Mouse (Mus musculus) fibroblast of lung, adult 2 months (primary cell): Measurements from ENCODE around the gene Coq2.

Experiments used
- DNase-seq: peaks from one replicate; pipeline ENCODE4 v3.0.0-alpha.2; 2011; ENCODE audit warnings: low read depth

The Coq2 gene

DNA sequence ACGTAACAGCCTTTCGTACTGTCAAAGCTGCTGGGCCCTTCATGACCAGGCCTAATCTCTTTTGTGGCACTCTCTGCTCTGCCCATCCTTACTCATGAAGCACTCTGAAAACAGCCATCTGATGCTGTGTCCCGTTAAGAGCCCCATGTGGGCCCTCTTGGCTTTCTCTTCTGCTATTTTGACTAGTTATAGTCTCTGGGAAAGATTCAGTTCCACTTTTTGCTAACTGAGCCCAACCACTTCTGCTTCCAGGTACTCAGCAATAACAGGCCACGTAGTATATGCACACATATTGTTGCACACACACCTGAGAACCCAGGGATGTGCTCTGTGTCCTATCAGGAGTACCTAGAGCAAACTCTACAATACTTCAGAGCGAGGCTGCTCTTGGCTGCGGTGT, 11.9 kb downstream of the Coq2 start:
- DNase-seq = no peak

DNA sequence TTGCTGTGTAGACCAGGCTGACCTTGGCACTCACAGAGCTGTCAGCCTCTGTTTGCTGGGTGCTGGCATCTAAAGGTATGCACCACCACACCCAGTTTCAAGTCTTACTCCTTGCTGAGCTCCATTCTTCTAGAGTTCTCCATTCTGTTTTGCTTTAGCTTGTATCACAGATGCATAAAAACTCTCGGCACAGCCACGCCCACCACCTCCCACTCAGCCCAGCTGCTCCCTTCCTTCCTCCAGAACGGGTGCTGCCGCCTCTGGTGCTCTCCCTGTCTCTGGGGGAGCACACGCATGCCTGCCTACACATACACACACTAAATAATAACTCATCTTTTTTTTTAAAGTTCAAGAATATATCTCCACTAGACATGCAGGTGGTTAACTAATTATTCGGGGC, 16.5 kb downstream of the Coq2 start:
- DNase-seq = no peak

DNA sequence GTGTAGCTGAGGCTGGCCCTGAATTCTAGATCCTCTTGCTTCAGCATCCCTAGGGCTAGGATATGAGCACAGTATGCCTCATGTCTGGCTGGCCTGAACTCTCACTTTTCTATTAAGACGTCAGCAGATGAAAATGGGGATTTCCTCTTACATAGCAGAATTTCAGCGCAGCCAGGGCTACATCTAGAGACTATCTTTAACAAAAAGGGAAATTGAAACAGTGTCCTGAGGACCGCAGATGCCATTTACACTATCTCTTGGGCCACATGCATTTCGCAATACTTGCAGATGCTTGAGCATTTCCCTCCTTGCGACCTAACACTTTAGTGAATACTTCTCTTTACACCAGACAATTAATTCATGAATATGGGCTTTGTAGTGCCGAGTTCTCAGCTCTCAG, 18.6 kb downstream of the Coq2 start:
- DNase-seq = no peak

DNA sequence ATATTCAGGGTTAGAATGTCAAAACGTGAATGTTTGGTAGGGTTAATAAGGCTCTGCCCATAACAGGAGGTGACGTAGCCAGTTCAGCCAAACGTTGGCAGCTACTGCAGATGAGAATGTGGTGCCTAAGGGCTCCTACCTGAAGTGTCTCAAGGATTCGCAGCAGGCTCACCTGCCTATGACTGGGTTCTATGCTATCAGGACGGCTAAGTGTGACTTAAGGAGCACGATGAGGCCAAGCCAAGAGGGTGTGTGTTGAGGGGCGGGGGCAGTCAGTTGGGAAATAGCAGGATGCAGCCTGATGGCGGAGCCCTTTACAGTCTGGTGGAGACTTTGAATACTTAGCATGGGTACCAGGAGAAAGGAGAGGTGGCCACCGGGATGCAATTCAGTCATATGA, 22.6 kb downstream of the Coq2 start:
- DNase-seq = no peak

DNA sequence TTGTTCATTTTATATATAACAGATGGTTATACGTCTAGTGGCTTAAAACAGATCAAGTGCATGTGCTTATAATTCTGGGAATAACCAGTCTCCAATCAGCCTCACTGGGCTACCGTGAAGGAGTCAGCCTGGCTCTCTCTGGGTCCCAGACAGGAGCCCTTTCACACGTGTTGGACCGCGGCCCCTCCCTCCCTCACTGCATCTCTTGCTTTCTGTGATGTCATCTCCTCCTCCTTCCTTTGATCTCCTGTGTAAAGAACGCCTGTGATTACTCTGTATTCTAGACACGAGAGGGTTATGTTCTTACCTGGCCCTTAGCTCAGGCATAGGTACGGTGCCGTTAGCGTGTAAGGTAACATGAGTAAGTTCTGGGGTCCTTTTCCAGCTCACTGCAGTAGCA, 23.5 kb downstream of the Coq2 start:
- DNase-seq = no peak

DNA sequence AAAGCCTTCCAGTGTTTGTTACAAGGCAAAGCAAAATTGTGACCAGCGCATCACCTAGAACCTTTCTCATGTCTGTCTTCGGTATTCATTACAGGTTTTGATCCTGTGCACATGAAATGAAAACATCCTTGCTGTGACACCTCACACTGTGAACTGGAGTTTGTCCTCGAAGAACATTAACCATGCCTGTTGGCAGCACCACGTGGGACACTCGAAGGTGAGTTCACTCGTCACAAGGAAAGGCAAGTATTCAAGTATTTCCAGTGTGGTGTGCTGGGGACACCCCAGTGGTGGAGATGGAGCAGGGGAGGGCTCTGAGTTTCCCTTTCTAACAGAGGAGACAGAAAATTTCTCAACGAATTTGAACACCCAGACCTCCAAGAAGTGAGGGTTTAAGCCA, 24.0 kb downstream of the Coq2 start:
- DNase-seq = no peak

DNA sequence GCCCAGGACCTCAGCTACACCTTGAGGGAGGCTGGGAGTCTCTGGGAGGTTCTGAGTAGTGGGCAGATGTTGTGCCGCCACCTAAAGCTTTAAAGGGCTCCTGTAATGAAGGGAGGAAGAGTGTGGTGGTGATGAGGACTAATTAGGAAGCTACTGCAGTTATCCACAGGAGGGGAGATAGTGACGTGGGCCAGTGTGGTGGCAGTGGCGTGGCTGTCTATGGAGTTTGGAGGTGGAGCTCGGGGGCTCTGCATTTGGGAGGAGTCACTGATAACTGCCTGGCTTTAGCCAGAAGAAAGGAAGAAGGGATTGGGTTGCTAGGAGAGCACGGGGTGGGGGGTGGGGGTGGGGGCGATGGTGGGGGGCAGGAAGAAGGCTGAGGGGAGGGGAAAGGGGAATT, 26.4 kb downstream of the Coq2 start:
- DNase-seq = no peak

DNA sequence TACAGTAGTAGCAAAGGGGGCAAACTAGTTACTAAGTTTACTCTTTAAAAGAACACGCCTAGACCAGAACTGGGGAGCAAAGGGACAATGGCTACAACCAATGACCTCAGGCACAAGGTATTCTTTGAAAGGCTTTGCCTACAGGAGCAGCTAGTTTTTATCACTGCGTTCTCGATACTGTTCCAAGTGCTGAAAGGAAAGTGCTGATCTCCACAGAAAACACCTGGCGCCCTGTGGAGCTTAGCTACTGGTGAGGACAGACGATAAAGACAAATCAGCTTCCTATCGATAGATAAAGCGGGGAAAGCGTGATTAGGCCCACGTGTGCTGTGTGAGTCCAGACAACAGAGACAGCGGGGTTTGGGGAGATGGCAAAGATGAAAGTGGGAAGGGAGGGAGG, 26.9 kb downstream of the Coq2 start:
- no peak for DNase-seq

DNA sequence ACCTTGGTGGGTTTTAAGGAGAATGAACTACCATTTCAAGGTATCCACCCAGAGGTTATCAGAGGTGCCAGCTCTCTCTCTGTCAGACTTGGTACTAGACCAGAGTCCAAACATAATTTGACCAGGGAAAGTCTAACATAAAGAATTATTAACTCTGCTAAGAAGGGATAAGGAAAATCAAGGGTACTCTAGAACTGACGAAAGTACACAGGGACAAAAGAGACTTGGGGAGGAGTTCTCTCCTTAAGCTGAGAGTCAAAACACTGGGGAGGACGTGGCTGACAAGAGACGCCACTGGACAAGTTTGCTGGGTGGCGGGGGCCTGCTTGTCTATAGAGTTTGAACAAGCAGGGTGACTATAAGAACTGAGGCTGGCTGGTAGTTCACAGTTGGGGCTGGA, 28.4 kb downstream of the Coq2 start:
- no peak for DNase-seq

DNA sequence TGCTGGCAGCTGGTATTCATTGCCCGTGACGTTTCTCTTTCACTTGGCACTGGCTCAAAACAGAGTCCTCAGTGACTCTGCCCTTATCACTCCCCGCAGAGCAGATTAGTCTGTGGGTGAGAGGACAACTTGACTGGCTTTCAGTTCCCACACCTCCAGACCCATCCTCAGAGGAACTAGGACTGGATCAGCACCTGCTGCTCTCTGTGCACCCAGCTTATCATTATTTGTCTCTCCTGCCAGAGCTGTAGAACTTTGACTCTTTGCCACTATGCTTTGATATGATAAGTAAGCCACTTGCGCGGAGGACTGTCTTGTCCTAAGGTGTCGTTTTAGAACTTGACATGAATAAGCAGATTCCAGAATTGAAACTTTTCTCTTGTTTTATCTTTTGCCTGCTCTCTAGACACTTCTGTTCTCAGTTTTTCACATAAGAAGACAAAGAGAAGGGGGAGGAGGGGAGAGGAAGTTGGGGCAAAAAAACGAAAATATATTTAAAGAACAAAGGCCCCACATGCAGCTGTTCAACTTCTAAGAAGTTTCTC, 30.9 kb downstream of the Coq2 start:
- no peak for DNase-seq

DNA sequence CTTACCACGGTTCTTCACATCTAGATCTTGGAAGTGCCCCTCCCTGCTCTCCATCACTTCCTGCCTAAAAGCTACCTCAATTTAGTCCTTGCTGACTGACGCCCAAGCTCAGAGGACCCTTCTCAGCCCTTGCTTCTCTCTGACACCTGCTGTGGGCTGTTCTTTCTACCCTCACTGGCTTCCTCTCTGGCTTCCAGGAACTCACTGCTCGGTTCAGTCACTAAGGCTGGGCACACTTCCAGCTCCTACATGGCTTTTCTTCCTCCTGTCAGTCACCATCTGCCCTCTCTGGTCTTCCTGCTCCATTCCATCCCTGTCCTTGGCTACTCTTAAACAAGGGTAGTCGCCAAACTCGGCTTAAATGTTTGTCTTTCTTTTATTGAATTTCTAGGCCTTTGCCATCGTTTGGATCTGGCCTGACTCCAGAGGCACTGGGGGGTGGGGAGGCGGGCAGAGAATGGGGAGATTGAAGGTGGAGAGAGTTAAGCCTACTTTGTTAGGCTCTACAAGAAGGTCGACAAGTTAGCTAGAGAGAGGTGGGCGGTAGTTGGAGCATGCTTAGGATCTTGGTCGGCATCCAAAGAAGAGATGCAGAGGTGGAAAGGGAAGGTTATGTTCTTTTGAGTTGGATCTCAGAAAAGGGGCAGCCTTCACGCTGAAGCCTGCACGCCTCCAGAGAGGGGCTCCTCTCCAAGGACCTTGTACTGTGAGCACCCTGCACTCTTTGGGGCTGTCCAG, 31.5 kb downstream of the Coq2 start:
- no peak for DNase-seq

DNA sequence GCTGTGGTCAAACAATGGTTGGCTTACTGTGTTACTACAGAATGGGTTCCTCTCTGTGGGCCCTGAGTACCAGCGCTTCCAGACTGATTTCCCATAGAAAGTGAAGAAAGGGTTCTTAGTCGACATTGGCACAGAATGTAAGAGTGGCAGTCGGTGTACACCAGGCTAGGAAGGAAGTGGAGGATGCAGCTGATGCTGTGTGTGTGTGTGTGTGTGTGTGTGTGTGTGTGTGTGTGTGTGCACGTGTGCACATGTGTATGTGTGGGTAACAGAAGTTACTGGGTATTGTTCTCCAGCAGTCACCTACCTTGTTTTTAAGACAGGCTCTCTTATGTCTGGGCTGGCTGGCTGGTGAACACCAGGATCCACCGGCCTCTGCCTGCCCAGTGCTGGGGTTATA, 32.6 kb downstream of the Coq2 start:
- DNase-seq = no peak

DNA sequence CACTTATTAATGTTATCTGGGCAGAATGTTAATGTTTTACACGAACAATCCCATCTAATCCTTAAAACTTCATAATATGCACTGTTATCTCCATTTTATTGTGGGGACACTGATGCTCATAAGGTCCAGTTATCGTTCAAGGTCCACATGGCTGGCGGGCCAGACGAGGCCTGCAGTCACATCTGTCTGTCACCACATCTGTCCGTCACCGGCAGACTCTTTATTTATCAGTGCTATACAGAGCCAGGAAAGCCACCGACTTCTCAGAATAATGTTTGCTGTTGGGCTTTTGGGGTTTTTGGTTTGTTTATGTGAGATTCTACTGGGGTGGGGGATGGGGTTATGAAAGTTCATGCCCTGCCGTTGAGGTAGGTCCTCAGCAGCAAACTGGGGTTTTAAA, 36.5 kb downstream of the Coq2 start:
- DNase-seq = no peak

DNA sequence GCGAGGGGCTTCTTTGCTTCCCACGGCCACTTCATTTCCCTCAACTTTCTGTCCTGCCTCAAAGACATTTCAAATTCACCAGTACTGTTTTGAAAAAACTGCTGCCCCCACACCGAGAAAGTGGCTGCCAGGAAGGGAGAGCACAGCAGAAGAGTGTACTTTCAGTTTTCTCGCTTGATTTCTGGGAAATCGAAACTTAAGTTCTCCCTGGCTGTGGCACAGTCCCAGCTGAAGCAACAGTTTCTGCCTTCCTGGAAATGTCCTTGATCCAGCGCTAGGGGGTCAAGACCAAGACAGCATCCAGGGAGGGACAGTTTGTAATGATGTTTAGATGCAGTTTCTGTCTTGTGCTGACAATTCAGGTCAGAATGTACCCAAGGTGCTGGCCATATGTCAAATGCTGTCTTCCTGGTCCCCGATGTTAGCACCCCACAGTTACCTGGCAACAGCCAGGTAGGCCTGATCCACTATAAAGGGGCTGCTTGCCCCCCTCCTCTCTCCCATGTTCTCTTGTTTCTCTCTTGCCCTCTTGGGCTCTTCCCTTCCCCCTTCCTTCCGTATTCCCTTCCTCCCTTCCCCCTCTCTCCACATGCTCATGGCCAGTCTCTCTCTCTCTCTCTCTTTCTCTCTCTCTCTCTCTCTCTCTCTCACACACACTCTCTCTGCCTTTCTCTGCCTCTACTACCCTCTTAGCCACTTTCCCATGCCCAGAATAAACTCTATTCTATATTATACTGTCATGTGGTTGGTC, 38.0 kb downstream of the Coq2 start:
- peak; percentile 34 for DNase-seq

DNA sequence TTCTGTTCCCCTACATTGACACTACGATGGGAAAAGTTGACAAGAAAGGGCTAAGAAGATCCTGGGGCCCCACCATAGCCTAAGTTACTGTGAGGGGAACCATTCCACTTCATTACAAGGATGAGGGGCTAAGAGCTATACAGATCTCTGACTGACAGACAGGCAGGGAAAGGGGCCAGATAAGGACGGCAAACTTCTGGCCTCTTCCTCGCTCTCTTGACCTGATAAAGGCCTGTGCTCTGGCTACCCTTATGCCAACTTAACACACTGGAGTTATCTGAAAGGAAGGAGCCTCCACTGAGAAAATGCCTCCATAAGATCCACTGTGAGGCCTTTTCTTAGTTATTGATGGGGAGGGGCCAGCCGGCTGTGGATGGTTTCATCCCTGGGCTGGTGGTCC, 39.0 kb downstream of the Coq2 start:
- DNase-seq = no peak

DNA sequence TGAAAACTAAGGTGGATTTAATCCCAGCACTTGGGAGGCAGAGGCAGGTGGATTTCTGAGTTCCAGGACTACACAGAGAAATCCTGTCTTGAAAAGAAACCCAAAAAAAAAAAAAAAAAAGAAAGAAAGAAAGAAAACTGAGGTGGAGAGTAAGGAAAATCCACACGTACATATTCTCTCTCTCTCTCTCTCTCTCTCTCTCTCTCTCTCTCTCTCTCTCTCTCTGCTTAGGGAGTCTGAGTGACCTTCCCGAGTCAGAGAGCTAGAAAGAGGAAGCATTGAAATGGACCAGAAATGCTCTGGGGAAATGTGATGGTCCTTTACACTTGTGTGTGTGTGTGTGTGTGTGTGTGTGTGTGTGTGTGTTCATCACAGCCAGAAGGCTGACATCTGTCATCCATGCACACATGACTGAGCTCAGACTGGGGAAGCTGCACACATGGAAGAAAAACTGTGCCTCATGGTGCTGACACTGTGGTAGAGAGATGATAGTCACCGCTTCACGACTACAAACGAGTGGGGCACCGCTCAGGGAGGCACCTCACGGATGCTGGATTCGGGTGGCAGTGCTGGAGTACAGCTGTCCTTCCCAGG, 40.0 kb downstream of the Coq2 start:
- DNase-seq = no peak

DNA sequence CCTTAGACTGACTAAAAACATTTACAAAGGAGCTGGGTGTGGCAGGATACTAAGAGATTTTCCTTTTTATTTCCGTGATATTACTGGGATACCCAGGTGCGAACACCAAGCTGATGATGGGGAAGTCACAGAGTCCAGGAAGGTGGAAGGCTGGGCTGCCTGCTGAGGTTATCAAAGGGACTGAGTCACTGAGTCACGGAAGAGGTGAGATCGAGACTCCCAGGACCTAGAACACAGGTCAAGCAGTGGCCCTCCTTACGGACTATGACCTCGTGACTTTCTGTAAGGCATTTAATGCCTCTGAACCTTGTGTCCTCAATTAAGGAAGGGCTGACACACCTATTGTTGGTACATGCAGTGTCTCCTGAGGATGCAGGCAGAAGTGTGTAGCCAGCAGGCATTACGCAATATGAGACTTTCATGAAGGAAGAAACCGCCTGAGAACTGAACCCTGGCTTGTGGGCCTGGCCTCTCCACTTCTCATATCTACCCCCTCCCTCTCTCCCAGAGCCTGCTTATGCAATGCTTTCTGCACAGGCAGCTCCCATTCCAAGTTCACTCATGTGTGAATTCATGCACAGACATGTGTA, 42.3 kb downstream of the Coq2 start:
- DNase-seq = peak; percentile 28

DNA sequence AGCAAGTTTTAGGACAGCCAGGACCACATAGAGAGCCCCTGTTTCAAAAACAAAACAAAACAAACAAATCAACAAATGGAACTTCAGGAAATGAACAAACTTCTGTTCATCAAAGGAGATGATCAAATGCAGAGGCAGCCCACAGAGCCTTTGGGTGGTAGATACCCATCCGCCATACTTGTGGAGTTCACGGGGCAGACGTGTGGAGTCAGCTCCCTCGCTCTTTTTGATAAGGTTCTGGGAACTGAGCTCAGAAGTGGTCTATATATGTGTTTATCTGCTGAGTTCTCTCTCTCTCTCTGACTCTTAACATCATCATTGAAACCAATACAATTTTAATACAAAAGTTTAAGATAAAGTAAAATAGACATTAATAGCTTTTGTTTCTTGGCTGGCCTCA, 46.1 kb downstream of the Coq2 start:
- DNase-seq = no peak

DNA sequence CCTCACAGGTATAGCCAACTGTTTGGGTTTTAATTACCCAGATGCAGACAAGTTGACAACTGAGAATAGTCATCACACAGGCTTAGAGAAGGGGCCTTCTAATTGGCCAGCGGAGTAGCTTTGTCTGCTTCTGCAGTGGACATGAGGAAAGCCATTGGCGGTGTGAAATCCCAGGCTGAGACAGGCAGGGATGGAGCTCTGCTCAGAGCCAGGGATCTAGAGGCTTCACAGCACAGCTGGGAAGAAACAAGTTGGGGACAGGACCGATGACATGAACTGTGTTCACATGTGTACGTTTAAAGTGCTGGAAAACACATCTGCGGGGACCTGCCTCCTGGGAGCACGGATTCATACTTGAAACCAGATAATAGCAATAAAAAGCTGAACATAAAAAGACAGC, 48.4 kb downstream of the Coq2 start:
- no peak for DNase-seq

DNA sequence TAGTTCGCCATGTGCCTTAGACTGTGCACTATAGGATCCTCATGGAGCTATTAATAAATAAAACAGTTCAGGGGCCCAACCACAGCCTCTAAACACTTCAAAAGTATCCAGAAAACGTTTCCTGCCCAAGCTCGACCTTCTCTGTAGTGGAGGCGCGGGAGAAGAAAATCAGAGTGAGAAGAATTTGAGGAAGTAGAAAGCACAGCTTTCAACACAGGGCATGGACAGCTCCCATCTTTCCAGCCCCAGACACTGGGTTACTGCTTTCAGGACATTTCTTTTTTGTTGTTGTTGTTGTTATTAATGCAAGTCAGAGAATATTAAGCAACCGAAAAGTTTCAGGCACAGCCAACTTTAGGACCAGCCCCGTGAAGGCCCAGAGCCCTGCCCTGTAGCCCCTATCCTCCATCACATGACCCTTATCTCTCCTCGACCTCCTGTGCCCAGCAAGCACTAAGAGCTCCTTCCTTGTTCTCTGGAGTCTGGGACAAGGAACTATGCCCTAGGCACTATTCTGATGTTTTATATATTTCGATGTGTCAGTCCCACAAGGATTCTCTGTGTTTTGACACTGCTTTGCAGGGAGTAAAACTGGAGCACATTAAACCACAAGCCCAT, 50.1 kb downstream of the Coq2 start:
- DNase-seq = no peak

DNA sequence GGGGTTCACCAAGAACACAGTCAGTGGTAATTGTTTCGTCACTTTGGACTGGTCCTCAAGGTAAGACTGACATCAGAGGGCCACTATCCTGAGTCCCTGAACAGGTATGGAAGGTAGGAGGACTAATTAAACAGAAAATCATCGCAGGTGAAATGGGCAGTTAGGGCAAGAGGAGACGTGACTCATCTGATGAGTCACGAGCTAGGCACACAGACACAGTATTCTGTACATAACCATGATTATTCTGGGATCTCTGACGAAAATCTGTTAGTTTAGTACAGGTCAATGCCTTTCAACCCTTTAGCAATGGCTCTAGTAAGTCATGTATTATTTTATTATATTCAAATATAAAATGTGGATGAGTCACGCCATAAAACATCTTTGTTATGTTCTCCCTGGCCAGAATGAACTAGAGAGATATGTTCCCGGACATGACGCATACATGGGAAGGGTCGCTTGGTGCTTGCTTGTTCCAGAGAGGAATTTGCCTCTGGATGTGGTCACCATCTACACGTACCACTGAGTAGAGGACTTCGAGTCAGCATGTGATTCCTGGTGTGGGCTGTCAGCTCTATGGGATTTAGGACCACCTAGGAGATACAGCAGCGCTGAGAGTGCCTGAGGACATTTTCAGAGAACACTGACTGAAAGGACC, 52.3 kb downstream of the Coq2 start:
- peak; percentile 32 for DNase-seq
